Mouse (Mus musculus) hindbrain, embryonic 15.5 days (tissue): ENCODE data around the gene Hspa1a. TPM values are rescaled to one million over a fixed set of nuclear protein-coding genes. Genes with fewer than 3 reads are reported as not detected.
"Not testable (repeated sequence)": the region's sequence is repeated elsewhere in the genome, so short reads cannot be mapped to it uniquely, and the experiment has no call there.

ENCODE experiments used
- ATAC-seq: fragments of 200-750 bp; cut with Nextera tagmentation; 2 replicates; pipeline ENCODE4 v1.8.0; 2017; ENCODE audit warnings: low read depth, moderate number of reproducible peaks, moderate TSS enrichment; ENCODE audit not compliant: low FRiP score
- H3K27ac ChIP-seq: fragments of 300-500 bp; sonication (generic); replicated peaks from 2 replicates; pipeline ENCODE4 v1.5.1; 2015; ENCODE audit warnings: mild to moderate bottlenecking, inconsistent platforms
- H3K27me3 ChIP-seq: fragments of 300-500 bp; sonication (generic); 2 replicates; pipeline ENCODE4 v1.6.1; 2015; ENCODE audit warnings: control low read depth, inconsistent platforms
- H3K36me3 ChIP-seq: fragments of 300-500 bp; sonication (generic); 2 replicates; pipeline ENCODE4 v1.6.1; 2015; ENCODE audit warnings: control low read depth, inconsistent platforms
- H3K4me1 ChIP-seq: fragments of 300-500 bp; sonication (generic); replicated peaks from 2 replicates; pipeline ENCODE4 v1.6.1; 2015; ENCODE audit warnings: control low read depth, inconsistent platforms
- H3K4me2 ChIP-seq: fragments of 300-500 bp; sonication (generic); 2 replicates; pipeline ENCODE4 v1.6.1; 2015; ENCODE audit warnings: moderate library complexity, mild to moderate bottlenecking, inconsistent platforms
- H3K4me3 ChIP-seq: fragments of 300-500 bp; sonication (generic); 2 replicates; pipeline ENCODE4 v1.5.1; 2015; ENCODE audit warnings: mild to moderate bottlenecking, inconsistent platforms
- H3K9ac ChIP-seq: fragments of 300-500 bp; sonication (generic); 2 replicates; pipeline ENCODE4 v1.6.1; 2015; ENCODE audit warnings: inconsistent platforms
- H3K9me3 ChIP-seq: fragments of 300-500 bp; sonication (generic); 2 replicates; pipeline ENCODE4 v1.6.1; 2016; ENCODE audit warnings: control low read depth, inconsistent platforms
- WGBS: fragments of 180-500 bp; shearing (Covaris S2); methylation state at CpG from one replicate; pipeline ENCODE4 v1.1.7; 2015; 5-methylcytosine and 5-hydroxymethylcytosine counted together
- polyA plus RNA-seq: library from polyadenylated mRNA; unstranded; fragments of >200 nt; fragmentation: Nextera tagmentation; extraction: Ambion mirVana; gene quantifications from 2 replicates; pipeline ENCODE4 v1.2.1, GENCODE M21; 2015

The Hspa1a gene
- polyA plus RNA-seq, 1 experiment from 2014 or later: 13.1 TPM

GRCm38 (mm10) chr17:34999871-35000716 lies 28.1 kb upstream of the Hspa1a start:
- Histone ChIP-seq H3K4me1 (peaks cover 29% of the 10 kb centered on the region), H3K27ac (peak overlapping the region; percentile 96), H3K9ac (peak overlapping the region; percentile 97), H3K4me2 (peak overlapping the region; percentile 99), H3K4me3 (peak overlapping the region; percentile 63)
- not testable (repeated sequence) for H3K36me3 ChIP-seq, H3K27me3 ChIP-seq, H3K9me3 ChIP-seq, ATAC-seq
- 22% methylated on average over 30 of the region's 32 CpGs for WGBS

DNA sequence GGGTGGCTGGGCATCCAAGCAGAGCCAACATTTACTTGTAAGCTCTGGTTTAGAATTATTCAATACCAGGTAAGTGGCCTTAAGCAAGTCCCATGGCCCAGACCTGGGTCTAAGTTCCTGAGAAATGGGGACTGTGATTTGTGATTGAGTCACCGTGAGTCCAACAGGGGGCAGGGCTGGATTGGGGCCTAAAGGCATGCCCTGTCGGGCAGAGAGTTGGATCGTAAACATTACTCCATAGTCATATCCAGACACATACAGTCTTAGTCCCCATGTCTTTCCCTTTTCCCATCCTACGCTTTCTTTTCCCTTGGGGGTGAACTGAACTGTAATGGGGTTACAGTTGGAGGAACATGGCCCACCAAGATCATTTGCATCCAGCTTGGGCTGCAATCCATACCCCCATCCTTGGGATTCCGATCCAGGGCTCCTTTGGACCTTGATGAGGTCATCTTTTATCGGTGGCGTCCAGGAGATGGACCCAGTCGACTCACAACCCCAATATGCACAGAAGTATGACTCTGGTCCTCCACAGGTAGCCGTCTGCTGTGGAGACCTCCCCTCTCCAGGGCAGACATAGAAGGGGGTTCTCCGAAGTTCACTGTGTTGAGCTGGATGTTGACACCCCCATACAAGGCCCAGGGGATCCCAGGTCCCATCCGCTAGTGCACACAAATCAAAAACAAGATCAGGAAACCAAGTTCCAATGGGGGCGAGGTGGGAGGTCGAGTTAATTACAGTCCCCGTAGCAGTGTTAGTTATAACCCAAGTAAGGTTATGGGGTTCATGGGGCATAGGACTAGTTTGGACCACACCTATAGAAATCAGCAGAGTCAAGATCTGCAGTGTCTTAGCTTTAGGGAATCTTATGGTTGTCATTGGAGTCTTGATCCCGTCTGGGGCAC lies 26.8 kb upstream of the Hspa1a start:
- Histone ChIP-seq H3K4me3 (no peak overlapping the region), H3K4me2 (0 out of 2 replicates have a peak overlapping the region, but pooled peaks have one; percentile 99), H3K9ac (no peak overlapping the region), H3K27me3 (no peaks in the 10 kb centered on the region), H3K9me3 (no peaks in the 10 kb centered on the region), H3K4me1 (peaks cover 29% of the 10 kb centered on the region), H3K36me3 (no peaks in the 10 kb centered on the region), H3K27ac (no peak overlapping the region)
- no peak for ATAC-seq
- 93% methylated on average over 15 of the region's 15 CpGs for WGBS

GRCm38 (mm10) chr17:34997142-34997483 lies 25.2 kb upstream of the Hspa1a start:
- Histone ChIP-seq H3K4me2 (no peak overlapping the region), H3K9me3 (no peaks in the 10 kb centered on the region), H3K4me1 (peaks cover 14% of the 10 kb centered on the region), H3K9ac (no peak overlapping the region), H3K4me3 (no peak overlapping the region), H3K27ac (no peak overlapping the region), H3K27me3 (no peaks in the 10 kb centered on the region), H3K36me3 (no peaks in the 10 kb centered on the region)
- ATAC-seq: no peak
- 90% methylated on average over 5 of the region's 5 CpGs for WGBS

DNA sequence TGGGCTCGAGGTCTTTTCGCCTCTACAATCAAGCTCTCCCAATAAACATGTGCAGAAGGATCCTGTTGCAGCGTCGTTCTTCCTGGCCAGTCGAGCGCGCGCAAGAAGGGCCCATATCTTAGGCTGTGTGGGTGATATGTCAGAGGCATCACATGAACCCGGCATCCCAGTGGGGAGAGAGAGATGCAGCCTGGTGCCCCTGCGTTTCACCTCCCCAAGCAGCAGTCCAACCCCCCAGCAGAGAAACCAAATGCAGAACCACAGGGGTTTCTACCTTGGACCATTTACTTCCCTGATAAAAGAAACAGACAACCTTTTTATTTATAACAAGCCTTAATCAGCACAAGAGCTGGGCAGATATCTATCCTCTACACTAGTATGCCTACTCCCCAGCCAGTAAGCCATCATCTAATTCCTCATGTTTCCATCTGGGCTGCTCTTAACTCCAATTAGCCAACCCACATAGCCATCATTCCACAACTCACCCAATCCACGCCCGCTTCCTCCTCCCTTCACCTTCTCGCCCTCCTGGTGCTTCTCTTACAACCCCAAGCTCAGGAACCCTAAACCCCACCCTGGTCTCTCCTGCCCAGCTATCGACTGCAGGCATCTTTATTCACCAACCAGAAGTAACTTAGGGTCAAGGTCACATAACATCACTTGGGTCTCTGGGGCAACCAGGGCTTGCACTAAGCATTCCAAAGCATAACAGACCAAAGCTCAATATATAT lies 24.6 kb upstream of the Hspa1a start:
- no peak overlapping the region for H3K27ac ChIP-seq
- peaks cover 9% of the 10 kb centered on the region for H3K4me1 ChIP-seq
- no peak overlapping the region for H3K4me2 ChIP-seq
- no peaks in the 10 kb centered on the region for H3K27me3 ChIP-seq
- ATAC-seq: no peak
- 90% methylated on average over 13 of the region's 14 CpGs for WGBS
- H3K4me3 ChIP-seq: no peak overlapping the region
- H3K9me3 ChIP-seq: no peaks in the 10 kb centered on the region
- H3K36me3 ChIP-seq: no peaks in the 10 kb centered on the region
- no peak overlapping the region for H3K9ac ChIP-seq

GRCm38 (mm10) chr17:34995927-34996326 lies 24.0 kb upstream of the Hspa1a start:
- not testable (repeated sequence) for ATAC-seq, H3K4me2 ChIP-seq, H3K36me3 ChIP-seq, H3K27me3 ChIP-seq, H3K9ac ChIP-seq, H3K27ac ChIP-seq, H3K4me1 ChIP-seq, H3K9me3 ChIP-seq, H3K4me3 ChIP-seq
- 93% methylated on average over 4 of the region's 4 CpGs for WGBS

DNA sequence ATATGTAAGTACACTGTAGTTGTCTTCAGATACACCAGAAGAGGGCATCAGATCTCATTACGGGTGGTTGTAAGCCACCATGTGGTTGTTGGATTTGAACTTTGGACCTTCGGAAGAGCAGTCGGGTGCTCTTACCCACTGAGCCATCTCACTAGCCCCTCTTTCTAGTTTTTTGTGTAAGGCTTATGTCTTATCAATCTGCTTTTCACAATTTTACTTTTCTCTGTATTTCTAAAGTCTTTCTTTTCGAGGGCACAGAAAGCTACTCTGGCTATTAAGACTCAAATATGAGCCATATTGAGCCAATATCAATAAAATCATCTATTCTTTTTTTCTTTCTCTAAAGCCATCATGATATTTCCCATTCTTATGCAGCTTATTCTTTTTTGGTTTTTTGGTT lies 23.2 kb upstream of the Hspa1a start:
- H3K27ac ChIP-seq, H3K9ac ChIP-seq: not testable (repeated sequence)
- WGBS: 94% methylated on average over 4 of the region's 4 CpGs

DNA sequence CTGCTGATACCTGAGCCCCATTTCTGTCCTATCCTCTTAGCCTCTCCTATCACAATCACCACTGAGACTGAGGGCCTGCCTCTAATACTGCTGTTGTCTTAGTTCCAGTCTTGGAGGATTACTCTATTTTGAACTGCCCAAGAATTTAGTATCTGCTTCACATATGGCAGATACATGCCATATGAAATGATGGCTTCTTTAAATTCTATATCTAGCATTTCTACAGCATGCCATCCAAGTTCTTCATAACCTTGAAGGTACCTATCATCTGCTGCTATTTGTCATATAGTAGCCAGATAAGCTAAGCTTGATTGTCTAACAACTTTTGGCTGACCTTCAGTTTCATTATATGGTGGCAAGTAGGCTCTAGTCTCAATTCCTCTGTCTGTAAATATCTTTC lies 22.8 kb upstream of the Hspa1a start:
- peaks cover 2% of the 10 kb centered on the region for H3K4me1 ChIP-seq
- ATAC-seq: no peak
- H3K27me3 ChIP-seq: no peaks in the 10 kb centered on the region
- H3K9ac ChIP-seq: no peak overlapping the region
- H3K36me3 ChIP-seq: no peaks in the 10 kb centered on the region
- H3K4me2 ChIP-seq: no peak overlapping the region
- H3K4me3 ChIP-seq: no peak overlapping the region
- no peak overlapping the region for H3K27ac ChIP-seq
- H3K9me3 ChIP-seq: no peaks in the 10 kb centered on the region

More for the DNA sequence above, 23.2 kb upstream of the Hspa1a start:
- H3K36me3 ChIP-seq, H3K27me3 ChIP-seq, H3K4me2 ChIP-seq, H3K4me3 ChIP-seq, H3K4me1 ChIP-seq, H3K9me3 ChIP-seq, ATAC-seq: not testable (repeated sequence)

- H3K4me1 ChIP-seq: peaks cover 25% of the 10 kb centered on the region
- H3K4me3 ChIP-seq: no peak overlapping the region
- H3K4me2 ChIP-seq: no peak overlapping the region
- peaks cover 14% of the 10 kb centered on the region for H3K36me3 ChIP-seq
- 80% methylated on average over 2 of the region's 2 CpGs for WGBS
- no peaks in the 10 kb centered on the region for H3K27me3 ChIP-seq
- H3K27ac ChIP-seq: no peak overlapping the region
- H3K9ac ChIP-seq: no peak overlapping the region
- H3K9me3 ChIP-seq: no peaks in the 10 kb centered on the region
- no peak for ATAC-seq
These were observed 12.3 kb upstream of the Hspa1a start for GRCm38 (mm10) chr17:34984218-34984617.

- peak overlapping the region; percentile 76 for H3K4me3 ChIP-seq
- peaks cover 14% of the 10 kb centered on the region for H3K36me3 ChIP-seq
- peaks cover 25% of the 10 kb centered on the region for H3K4me1 ChIP-seq
- H3K27ac ChIP-seq: peak overlapping the region; percentile 98
- H3K4me2 ChIP-seq: peak overlapping the region; percentile 91
- H3K9me3 ChIP-seq: no peaks in the 10 kb centered on the region
- peak overlapping the region; percentile 88 for H3K9ac ChIP-seq
- no peak; the same call in 1 of the 2 replicates for ATAC-seq
- under 1% methylated on average over 15 of the region's 15 CpGs for WGBS
- H3K27me3 ChIP-seq: no peaks in the 10 kb centered on the region
These were observed 10.4 kb upstream of the Hspa1a start for GRCm38 (mm10) chr17:34982328-34982727.

GRCm38 (mm10) chr17:34981690-34982180 lies 9.8 kb upstream of the Hspa1a start, which contains the start of gene Lsm2:
Gene Lsm2, plus strand, starts transcription at chr17:34981862.
- H3K36me3 ChIP-seq: peaks cover 14% of the 10 kb centered on the region
- H3K27me3 ChIP-seq: no peaks in the 10 kb centered on the region
- peak within 1 kb of the TSS; percentile 91 for H3K4me2 ChIP-seq
- under 1% methylated on average over 57 of the region's 58 CpGs for WGBS
- peak within 1 kb of the TSS; percentile 98 for H3K27ac ChIP-seq
- H3K9me3 ChIP-seq: no peaks in the 10 kb centered on the region
- H3K9ac ChIP-seq: peak within 1 kb of the TSS; percentile 88
- peak; percentile 96 for ATAC-seq
- peak within 1 kb of the TSS; percentile 76 for H3K4me3 ChIP-seq
- H3K4me1 ChIP-seq: peaks cover 25% of the 10 kb centered on the region

GRCm38 (mm10) chr17:34980655-34981054 lies 8.7 kb upstream of the Hspa1a start:
- Histone ChIP-seq H3K4me3 (peak overlapping the region; percentile 76), H3K9ac (peak overlapping the region; percentile 88), H3K4me2 (peak overlapping the region; percentile 91), H3K9me3 (no peaks in the 10 kb centered on the region), H3K27ac (peak overlapping the region; percentile 98; the same call in 1 of the 2 replicates), H3K36me3 (peaks cover 3% of the 10 kb centered on the region), H3K27me3 (no peaks in the 10 kb centered on the region), H3K4me1 (peaks cover 25% of the 10 kb centered on the region)
- WGBS: 14% methylated on average over 2 of the region's 2 CpGs
- no peak for ATAC-seq
